Comparison of ENCODE assay signal across 7 mouse cellular contexts in the genomic region with DNA sequence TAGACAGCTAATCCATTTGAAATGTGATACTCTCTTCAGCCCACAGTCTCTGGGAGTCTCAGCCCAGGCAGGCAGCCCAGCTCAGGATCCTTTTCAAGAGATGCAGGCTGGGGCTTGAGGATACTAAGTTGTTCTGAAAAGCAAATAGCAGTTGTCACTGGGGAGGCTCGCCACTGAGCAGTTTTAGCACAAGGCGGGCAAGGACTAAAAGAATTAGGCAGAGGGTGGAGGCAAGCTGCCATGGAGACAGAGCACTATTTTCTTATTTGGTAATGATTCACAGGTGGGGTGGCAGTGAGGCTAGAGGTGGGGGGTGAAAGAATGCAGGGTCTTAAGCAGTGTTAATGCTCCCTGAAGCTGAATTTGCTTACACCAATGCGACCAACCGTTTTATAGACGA.
A peak's percentile ranks its signal among the peaks of the same experiment; 100 is the strongest.
DNase-seq lines count a peak whose midpoint lies in the region; ATAC-seq lines count a peak whose summit lies in the region.

No protein-coding gene starts in this region.

- ATAC-seq in neural tube, embryonic 15.5 days (ENCODE audit: low FRiP score): no peak
- ATAC-seq in forebrain, embryonic 12.5 days (ENCODE audit: low FRiP score): peak; percentile 77; the same call in 1 of the 2 replicates
- ATAC-seq in stomach, embryonic 16.5 days (ENCODE audit: insufficient read depth, low FRiP score): no peak

- H3K4me1 ChIP-seq in neural tube, embryonic 15.5 days: peaks cover 17% of the 10 kb centered on the region
- H3K4me1 ChIP-seq in forebrain, embryonic 12.5 days: peaks cover 12% of the 10 kb centered on the region
- H3K4me1 ChIP-seq in stomach, embryonic 16.5 days (ENCODE audit: control insufficient read depth, insufficient read depth, low read length): peaks cover 20% of the 10 kb centered on the region

- H3K4me3 ChIP-seq in neural tube, embryonic 15.5 days (replicated peaks): no peak overlapping the region
- H3K4me3 ChIP-seq in forebrain, embryonic 12.5 days (replicated peaks): no peak overlapping the region
- H3K4me3 ChIP-seq in stomach, embryonic 16.5 days (replicated peaks; ENCODE audit: low read length): no peak overlapping the region

- DNase-seq in neural tube, embryonic 10.5 days (ENCODE audit: extremely low spot score, low spot score): peak; percentile 36
- DNase-seq in kidney, postnatal 25 days: peak; percentile 68 to 70
- no peak for DNase-seq in thymus, adult 18-20 months
- no peak for DNase-seq in spleen, adult 18-20 months

- no peak overlapping the region for H3K4me2 ChIP-seq in neural tube, embryonic 15.5 days
- H3K4me2 ChIP-seq in forebrain, embryonic 12.5 days: no peak overlapping the region
- H3K4me2 ChIP-seq in stomach, embryonic 16.5 days (ENCODE audit: low read depth, low read length): no peak overlapping the region

- H3K27ac ChIP-seq in neural tube, embryonic 15.5 days (replicated peaks): no peak overlapping the region
- no peak overlapping the region for H3K27ac ChIP-seq in forebrain, embryonic 12.5 days
- peak overlapping the region; percentile 39 for H3K27ac ChIP-seq in stomach, embryonic 16.5 days (ENCODE audit: low read length)

- no peaks in the 10 kb centered on the region for H3K36me3 ChIP-seq in neural tube, embryonic 15.5 days
- no peaks in the 10 kb centered on the region for H3K36me3 ChIP-seq in forebrain, embryonic 12.5 days (replicated peaks)
- H3K36me3 ChIP-seq in stomach, embryonic 16.5 days (ENCODE audit: control insufficient read depth, insufficient read depth, low read length): no peaks in the 10 kb centered on the region

- H3K27me3 ChIP-seq in neural tube, embryonic 15.5 days (replicated peaks): no peaks in the 10 kb centered on the region
- peaks cover 13% of the 10 kb centered on the region; the same call in 1 of the 2 replicates for H3K27me3 ChIP-seq in forebrain, embryonic 12.5 days
- no peaks in the 10 kb centered on the region for H3K27me3 ChIP-seq in stomach, embryonic 16.5 days (ENCODE audit: control insufficient read depth, insufficient read depth, low read length)

- no peak overlapping the region for H3K9ac ChIP-seq in neural tube, embryonic 15.5 days (replicated peaks)
- no peak overlapping the region for H3K9ac ChIP-seq in forebrain, embryonic 12.5 days
- no peak overlapping the region for H3K9ac ChIP-seq in stomach, embryonic 16.5 days (ENCODE audit: low read length)

- no peaks in the 10 kb centered on the region for H3K9me3 ChIP-seq in neural tube, embryonic 15.5 days (replicated peaks)
- H3K9me3 ChIP-seq in forebrain, embryonic 12.5 days: no peaks in the 10 kb centered on the region
- no peaks in the 10 kb centered on the region for H3K9me3 ChIP-seq in stomach, embryonic 16.5 days (replicated peaks; ENCODE audit: control insufficient read depth, low read length)

- WGBS in neural tube, embryonic 15.5 days: 12% methylated on average over 5 of the region's 5 CpGs
- 13% methylated on average over 5 of the region's 5 CpGs for WGBS in forebrain, embryonic 12.5 days
- WGBS in stomach, embryonic 16.5 days: 26% methylated on average over 5 of the region's 5 CpGs

Comparison
In these comparisons a context has a peak if more than half of its experiments do, and no peak if none do; other contexts are left out.
1. DNase-seq: peak in neural tube, embryonic 10.5 days (single experiment) and kidney, postnatal 25 days (2 of 2); none in thymus, adult 18-20 months (0 of 2) and spleen, adult 18-20 months (0 of 2).